Mouse (Mus musculus) cerebellum, postnatal 4 days (tissue): ENCODE results near the gene Vmn1r48.
"Not testable (repeated sequence)": the region's sequence is repeated elsewhere in the genome, so short reads cannot be mapped to it uniquely, and the experiment has no call there.

Experiments used
- DNase-seq, 2 experiments: peaks; one replicate each; pipeline ENCODE4 v3.0.0; 2022; ENCODE audit warnings: low spot score in 2 of 2, mixed read lengths in 1 of 2

Vmn1r48 gene

GRCm38 (mm10) chr6:90036741-90037140 is at the start of gene Vmn1r48:
TSS of gene Vmn1r48 (minus strand) at chr6:90036841.
- DNase-seq, result not testable (repeated sequence)

- no peak for DNase-seq
Observed at GRCm38 (mm10) chr6:90078406-90078805, 41.8 kb upstream of the Vmn1r48 start, which contains the start of gene Vmn1r49. TSS of gene Vmn1r49 (minus strand) at chr6:90078506.

DNA sequence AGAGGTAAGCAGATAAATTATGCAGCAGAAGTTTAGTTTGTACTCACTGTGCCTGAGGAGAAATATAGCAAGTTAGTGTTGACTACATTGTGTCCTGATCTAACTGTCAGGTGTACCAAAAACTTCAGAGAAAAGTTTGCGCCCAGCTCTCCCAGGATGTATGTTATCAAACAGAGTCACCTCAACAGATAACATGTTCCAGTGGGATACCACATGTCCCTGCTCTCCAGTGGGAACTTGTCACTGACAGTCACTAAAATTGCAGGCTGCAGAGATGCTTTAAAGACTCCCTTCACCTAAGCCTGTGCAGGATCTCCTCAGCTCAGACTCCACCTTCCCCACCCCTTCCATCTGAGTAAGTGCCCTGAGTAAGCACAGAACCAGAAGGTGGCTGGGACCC is 20.8 kb downstream of the Vmn1r48 start, which contains the start of gene Vmn1r47:
TSS of gene Vmn1r47 (plus strand) at position 301 of the 400 bp plus-strand sequence.
- DNase-seq, result not testable (repeated sequence)

DNA sequence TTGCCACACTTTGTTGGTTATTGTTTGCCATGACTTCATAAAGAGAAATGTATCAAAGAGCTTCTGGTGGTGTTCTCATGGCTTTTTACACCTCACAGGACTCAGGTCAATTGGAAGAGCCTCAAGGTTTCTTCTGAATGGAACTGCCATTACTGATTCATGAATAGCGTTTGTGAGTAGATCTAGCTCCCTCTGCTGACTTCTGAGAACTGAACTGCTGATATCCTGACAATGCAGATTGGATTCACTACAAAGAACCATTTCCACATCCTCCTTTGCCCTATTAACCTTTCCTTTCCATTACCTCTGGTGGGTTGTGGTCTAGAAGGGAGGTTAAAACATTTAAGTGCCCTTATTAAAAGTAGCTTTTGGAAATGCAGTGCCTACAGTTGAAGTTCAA is 50.7 kb downstream of the Vmn1r48 start:
- no peak for DNase-seq
